Mouse (Mus musculus) cerebellum, adult 2 months (tissue): ENCODE measurements around the gene Exoc6.

Experiments
- CTCF ChIP-seq: fragments of 200-500 bp; IDR thresholded peaks from 2 replicates; pipeline ENCODE4 v1.5.1; 2011; ENCODE audit warnings: low read depth, mild to moderate bottlenecking, control low read depth, low read length, moderate library complexity, borderline replicate concordance; ENCODE audit not compliant: insufficient read depth
- POLR2A ChIP-seq: fragments of 200-500 bp; IDR thresholded peaks from 2 replicates; pipeline ENCODE4 v1.6.1; 2011; ENCODE audit warnings: low read length, control low read depth, borderline replicate concordance; ENCODE audit not compliant: insufficient read depth

DNA sequence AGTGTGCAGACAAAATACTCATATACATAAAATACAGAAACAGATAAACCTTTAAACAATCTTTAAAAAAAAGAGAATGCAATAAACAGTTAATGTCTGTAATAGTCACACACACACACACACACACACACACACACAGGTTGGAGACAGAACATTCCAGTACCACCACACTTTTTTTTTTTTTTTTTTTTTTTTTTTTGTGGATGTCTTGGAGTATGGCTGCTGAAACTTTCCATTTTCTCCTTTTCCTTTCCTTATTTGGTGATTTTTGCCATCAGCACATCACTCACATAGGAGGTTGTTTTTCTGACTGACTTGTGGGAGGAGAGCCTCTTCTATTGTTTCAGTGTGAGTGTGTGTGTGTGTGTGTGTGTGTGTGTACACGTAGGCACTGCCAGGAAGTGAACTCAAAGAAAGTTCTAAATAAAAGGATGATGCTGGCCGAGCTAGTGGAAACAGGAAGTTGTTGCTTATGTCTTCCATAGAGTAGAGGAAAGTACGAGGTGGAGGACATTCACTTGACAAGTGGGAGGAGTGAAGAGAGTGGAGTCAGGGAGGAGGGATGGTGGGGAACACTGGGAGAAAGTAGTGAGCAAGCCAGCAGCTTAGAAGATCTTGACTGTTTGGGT lies 15.4 kb upstream of the Exoc6 start:
- TF ChIP-seq CTCF (no peak), POLR2A (no peak)
